In the genomic region with DNA sequence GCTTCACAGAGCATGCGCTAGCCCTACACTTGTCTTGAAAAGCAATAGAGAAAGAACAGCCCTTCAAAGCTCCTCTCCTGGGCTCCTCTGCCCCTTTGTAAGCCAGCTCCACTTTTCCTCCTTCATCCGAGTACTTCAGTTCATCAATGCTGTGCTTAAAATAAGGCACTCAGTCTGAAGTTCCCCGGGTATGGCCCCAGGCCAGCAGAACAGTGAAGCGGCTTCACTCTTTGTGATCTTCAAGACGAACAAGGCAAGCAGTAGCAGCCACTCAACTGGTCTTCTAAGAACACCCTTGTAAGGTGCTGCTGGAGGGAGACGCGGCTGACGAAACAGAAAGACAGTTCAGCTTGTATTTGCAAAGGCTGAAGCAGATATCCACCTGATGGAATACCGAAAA, we compare ENCODE assay signal across 22 mouse cellular contexts. TPM values are rescaled to one million over a fixed set of nuclear protein-coding genes. Genes with fewer than 3 reads are reported as not detected.
DNase-seq lines count a peak whose midpoint lies in the region; ATAC-seq and TF ChIP-seq lines count a peak whose summit lies in the region.
"Had no signal": no experiment of that assay in that cellular context is flagged by ENCODE, and none has a peak within 500 bp of the region (broad histone marks: within the 10 kb centered on the region; RNA-seq: fewer than 3 reads in every experiment).

No protein-coding gene starts in this region.

- peaks cover 4% of the 10 kb centered on the region; the same call in 1 of the 2 replicates for H3K9me3 ChIP-seq in heart, embryonic 13.5 days
- H3K9me3 ChIP-seq in lung, embryonic 14.5 days (ENCODE audit: low read depth, low read length), result no peaks in the 10 kb centered on the region
- 0 out of 2 replicates have a peak, but pooled peaks cover 3% of the 10 kb centered on the region for H3K9me3 ChIP-seq in midbrain, embryonic 14.5 days (ENCODE audit: control insufficient read depth, low read length)
- H3K9me3 ChIP-seq: forebrain, embryonic 10.5 days; forebrain, embryonic 13.5 days; hindbrain, embryonic 12.5 days; hindbrain, embryonic 15.5 days had no signal

- H3K4me3 ChIP-seq in heart, embryonic 13.5 days, result no peak overlapping the region
- H3K4me3 ChIP-seq in lung, embryonic 14.5 days (ENCODE audit: low read depth, low read length), result no peak overlapping the region
- H3K4me3 ChIP-seq in midbrain, embryonic 14.5 days (replicated peaks; ENCODE audit: low read depth, low read length), result no peak overlapping the region
- H3K4me3 ChIP-seq: forebrain, embryonic 10.5 days; forebrain, embryonic 13.5 days; gastrocnemius, adult 2 months; hindbrain, embryonic 12.5 days; hindbrain, embryonic 15.5 days had no signal

- no peak for TF ChIP-seq CTCF in lung, embryonic 14.5 days (IDR thresholded peaks at IDR 0.05; ENCODE audit: low read depth)

- peaks cover 12% of the 10 kb centered on the region; the same call in 1 of the 2 replicates for H3K4me1 ChIP-seq in heart, embryonic 13.5 days
- H3K4me1 ChIP-seq in lung, embryonic 14.5 days (ENCODE audit: insufficient read depth), result no peaks in the 10 kb centered on the region
- H3K4me1 ChIP-seq in midbrain, embryonic 14.5 days (ENCODE audit: control insufficient read depth, insufficient read depth, low read length), result no peaks in the 10 kb centered on the region
- H3K4me1 ChIP-seq: forebrain, embryonic 10.5 days; forebrain, embryonic 13.5 days; hindbrain, embryonic 12.5 days; hindbrain, embryonic 15.5 days had no signal

- peaks cover 30% of the 10 kb centered on the region for H3K27me3 ChIP-seq in heart, embryonic 13.5 days (replicated peaks)
- no peaks in the 10 kb centered on the region for H3K27me3 ChIP-seq in lung, embryonic 14.5 days (ENCODE audit: insufficient read depth, low read length)
- H3K27me3 ChIP-seq in midbrain, embryonic 14.5 days (ENCODE audit: control insufficient read depth, insufficient read depth, low read length), result no peaks in the 10 kb centered on the region
- H3K27me3 ChIP-seq: forebrain, embryonic 13.5 days; hindbrain, embryonic 12.5 days; hindbrain, embryonic 15.5 days had no signal

- no peak overlapping the region for H3K9ac ChIP-seq in heart, embryonic 13.5 days
- H3K9ac ChIP-seq in lung, embryonic 14.5 days, result no peak overlapping the region
- no peak overlapping the region for H3K9ac ChIP-seq in midbrain, embryonic 14.5 days (replicated peaks; ENCODE audit: low read length)
- H3K9ac ChIP-seq: forebrain, embryonic 13.5 days; forebrain, postnatal 0 days; hindbrain, embryonic 12.5 days; hindbrain, embryonic 15.5 days had no signal

- WGBS in heart, embryonic 13.5 days, result 53% methylated on average over 9 of the region's 9 CpGs
- 54% methylated on average over 9 of the region's 9 CpGs for WGBS in lung, embryonic 14.5 days
- 81% methylated on average over 9 of the region's 9 CpGs for WGBS in midbrain, embryonic 14.5 days

- H3K4me2 ChIP-seq in heart, embryonic 13.5 days, result 0 out of 2 replicates have a peak overlapping the region, but pooled peaks have one; percentile 18
- no peak overlapping the region for H3K4me2 ChIP-seq in lung, embryonic 14.5 days
- H3K4me2 ChIP-seq in midbrain, embryonic 14.5 days (ENCODE audit: low read length), result no peak overlapping the region
- H3K4me2 ChIP-seq: forebrain, embryonic 13.5 days; hindbrain, embryonic 12.5 days; hindbrain, embryonic 15.5 days had no signal

- no peak for DNase-seq in heart, adult 11 months
- peak; percentile 35 for DNase-seq in lung, embryonic 14.5 days
- DNase-seq in lung, postnatal 10 days, result peak; percentile 48
- DNase-seq in lung, postnatal 36 days, result peak; percentile 53
- DNase-seq in spleen, adult 18-20 months, result no peak
- no peak for DNase-seq in midbrain, embryonic 14.5 days
- no peak for DNase-seq in ovary, adult 18-20 months (ENCODE audit: low spot score)
- DNase-seq: adrenal gland, adult 8-10 months; adrenal gland, postnatal 25 days; cerebellum, adult 11-12 months; cerebellum, adult 8-10 months; cerebellum, postnatal 14 days; forebrain, postnatal 0 days; gastrocnemius, adult 2 months; gastrocnemius, postnatal 14 days; heart, adult 18-20 months had no signal

- no peak for ATAC-seq in heart, embryonic 13.5 days (ENCODE audit: extremely low read depth, insufficient number of reproducible peaks, low FRiP score, low TSS enrichment)
- ATAC-seq in lung, embryonic 14.5 days (ENCODE audit: insufficient read depth), result no peak
- ATAC-seq in midbrain, embryonic 14.5 days (ENCODE audit: low FRiP score, low TSS enrichment), result no peak
- ATAC-seq: activated CD4-positive, CD25-positive, alpha-beta regulatory T cell, adult 4 months; forebrain, embryonic 13.5 days; forebrain, postnatal 0 days had no signal

- H3K27ac ChIP-seq in heart, embryonic 13.5 days (replicated peaks), result no peak overlapping the region
- H3K27ac ChIP-seq in lung, embryonic 14.5 days (ENCODE audit: low read depth), result no peak overlapping the region
- H3K27ac ChIP-seq in midbrain, embryonic 14.5 days (replicated peaks; ENCODE audit: low read depth, low read length), result no peak overlapping the region
- H3K27ac ChIP-seq: forebrain, embryonic 10.5 days; forebrain, embryonic 13.5 days; gastrocnemius, adult 2 months; hindbrain, embryonic 12.5 days; hindbrain, embryonic 15.5 days had no signal

- no peaks in the 10 kb centered on the region for H3K36me3 ChIP-seq in heart, embryonic 13.5 days
- H3K36me3 ChIP-seq in lung, embryonic 14.5 days (ENCODE audit: insufficient read depth), result no peaks in the 10 kb centered on the region
- no peaks in the 10 kb centered on the region for H3K36me3 ChIP-seq in midbrain, embryonic 14.5 days (ENCODE audit: control insufficient read depth, insufficient read depth, low read length)
- H3K36me3 ChIP-seq: forebrain, embryonic 10.5 days; hindbrain, embryonic 12.5 days; hindbrain, embryonic 15.5 days had no signal

RNA-seq across cellular contexts. Expression of a gene that starts 11.3 kb away (rescaled TPM):
- polyA plus RNA-seq in heart, embryonic 13.5 days (2015; fragmentation: Nextera tagmentation; extraction: Ambion mirVana), result 63.8 and 71.9 TPM in 2 replicates
- polyA plus RNA-seq in lung, embryonic 14.5 days (2014; fragmentation: Nextera tagmentation; extraction: Ambion mirVana), result 107 and 109 TPM in 2 replicates
- 102 and 125 TPM in 2 replicates for polyA plus RNA-seq in midbrain, embryonic 14.5 days (2014; fragmentation: Nextera tagmentation; extraction: Ambion mirVana)

RNA-seq across cellular contexts. Expression of a gene that starts 44.5 kb away (rescaled TPM):
- polyA plus RNA-seq in heart, embryonic 13.5 days (2015; fragmentation: Nextera tagmentation; extraction: Ambion mirVana), result 246 and 268 TPM in 2 replicates
- 126 and 128 TPM in 2 replicates for polyA plus RNA-seq in lung, embryonic 14.5 days (2014; fragmentation: Nextera tagmentation; extraction: Ambion mirVana)
- polyA plus RNA-seq in midbrain, embryonic 14.5 days (2014; fragmentation: Nextera tagmentation; extraction: Ambion mirVana), result 183 and 186 TPM in 2 replicates

RNA-seq across cellular contexts. Expression of a gene that starts 47.9 kb away (rescaled TPM):
- 6.5 and 7.8 TPM in 2 replicates for polyA plus RNA-seq in heart, embryonic 13.5 days (2015; fragmentation: Nextera tagmentation; extraction: Ambion mirVana)
- polyA plus RNA-seq in lung, embryonic 14.5 days (2014; fragmentation: Nextera tagmentation; extraction: Ambion mirVana), result 8.5 and 9.4 TPM in 2 replicates
- polyA plus RNA-seq in midbrain, embryonic 14.5 days (2014; fragmentation: Nextera tagmentation; extraction: Ambion mirVana), result 28.8 and 32.9 TPM in 2 replicates

Comparison
In these comparisons a context has a peak if more than half of its experiments do, and no peak if none do; other contexts are left out.
1. DNase-seq: peak in lung, embryonic 14.5 days (single experiment), lung, postnatal 10 days (single experiment) and lung, postnatal 36 days (single experiment); none in heart, adult 11 months (single experiment), spleen, adult 18-20 months (0 of 2), midbrain, embryonic 14.5 days (single experiment) and ovary, adult 18-20 months (single experiment).